Mouse (Mus musculus) liver (tissue): ENCODE results near the gene Hist2h2aa1.
"Not testable (repeated sequence)": the region's sequence is repeated elsewhere in the genome, so short reads cannot be mapped to it uniquely, and the experiment has no call there.

Experiments used
- DNase-seq: peaks from one replicate; pipeline ENCODE4 v3.0.0-alpha.2; 2020; ENCODE audit warnings: mixed read lengths

Hist2h2aa1 gene

GRCm38 (mm10) chr3:96230910-96231757 lies 14.2 kb upstream of the Hist2h2aa1 start:
- no peak for DNase-seq

- DNase-seq, result no peak
These were observed 13.6 kb upstream of the Hist2h2aa1 start for GRCm38 (mm10) chr3:96231758-96232120.

GRCm38 (mm10) chr3:96234914-96235313 lies 10.4 kb upstream of the Hist2h2aa1 start:
- DNase-seq, result no peak

DNA sequence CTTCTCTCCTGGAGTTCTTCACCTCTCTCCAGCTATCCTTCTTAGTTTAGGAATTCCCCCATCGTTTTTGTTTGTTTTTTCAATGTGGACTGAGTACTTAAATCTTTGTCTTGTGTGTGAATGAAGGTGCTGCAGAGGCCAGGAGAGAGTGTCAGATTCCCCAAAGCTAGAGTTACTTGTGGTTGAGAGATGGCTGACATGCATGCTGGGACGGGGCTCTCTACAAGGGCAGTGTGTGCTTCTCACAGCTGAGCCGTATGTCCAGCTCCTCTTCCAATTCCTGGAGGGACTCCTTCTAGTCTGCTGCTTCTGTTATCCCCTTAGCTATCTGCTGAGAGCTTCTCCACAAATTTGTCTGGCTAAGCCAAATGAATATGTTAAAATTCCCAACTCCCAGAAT lies 9.5 kb upstream of the Hist2h2aa1 start:
- DNase-seq, result no peak

GRCm38 (mm10) chr3:96236834-96237334 lies 8.4 kb upstream of the Hist2h2aa1 start:
- DNase-seq, result no peak

GRCm38 (mm10) chr3:96237335-96237903 lies 7.9 kb upstream of the Hist2h2aa1 start:
- DNase-seq, result peak; percentile 33

GRCm38 (mm10) chr3:96237904-96238511 lies 7.3 kb upstream of the Hist2h2aa1 start:
- peak; percentile 40 for DNase-seq

GRCm38 (mm10) chr3:96238954-96239793 lies 6.1 kb upstream of the Hist2h2aa1 start, which contains the start of gene Hist2h3c2:
Hist2h3c2 (minus strand) TSS chr3:96239127.
- not testable (repeated sequence) for DNase-seq

DNA sequence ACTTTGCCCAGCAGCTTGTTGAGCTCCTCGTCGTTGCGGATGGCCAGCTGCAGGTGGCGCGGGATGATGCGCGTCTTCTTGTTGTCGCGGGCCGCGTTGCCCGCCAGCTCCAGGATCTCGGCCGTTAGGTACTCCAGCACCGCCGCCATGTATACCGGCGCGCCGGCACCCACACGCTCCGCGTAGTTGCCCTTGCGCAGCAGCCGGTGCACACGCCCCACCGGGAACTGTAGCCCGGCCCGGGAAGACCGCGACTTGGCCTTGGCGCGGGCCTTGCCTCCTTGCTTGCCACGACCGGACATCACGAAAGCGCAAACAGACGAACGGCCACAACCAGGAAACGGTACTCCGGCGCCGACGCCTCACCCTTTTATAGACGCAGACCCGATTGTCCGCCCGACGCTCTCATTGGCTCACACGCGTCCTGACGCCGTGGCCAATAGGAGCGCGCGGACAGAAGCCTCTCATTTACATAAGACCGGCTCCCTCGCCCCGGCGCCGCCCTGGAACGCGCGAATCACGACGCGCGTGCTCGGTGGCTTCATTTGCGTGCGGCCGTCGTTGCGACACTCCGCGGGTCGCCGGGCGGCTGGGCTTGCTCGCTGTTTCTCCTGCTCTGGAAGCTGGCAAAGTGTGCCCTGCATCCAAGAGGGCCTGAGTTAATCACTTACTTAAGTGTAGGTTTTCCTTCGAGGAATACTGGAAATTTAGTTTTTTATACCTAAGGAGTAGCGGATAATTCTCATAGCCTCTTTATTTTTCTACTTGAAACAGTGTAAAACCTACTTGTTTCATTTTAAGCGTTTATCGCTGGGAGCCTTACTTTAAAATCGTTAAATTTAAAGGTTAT lies 5.1 kb upstream of the Hist2h2aa1 start, which contains the start of gene Hist2h2aa2:
TSS of gene Hist2h2aa2 (minus strand) at position 328 of the 850 bp plus-strand sequence.
- peak; percentile 81 for DNase-seq

DNA sequence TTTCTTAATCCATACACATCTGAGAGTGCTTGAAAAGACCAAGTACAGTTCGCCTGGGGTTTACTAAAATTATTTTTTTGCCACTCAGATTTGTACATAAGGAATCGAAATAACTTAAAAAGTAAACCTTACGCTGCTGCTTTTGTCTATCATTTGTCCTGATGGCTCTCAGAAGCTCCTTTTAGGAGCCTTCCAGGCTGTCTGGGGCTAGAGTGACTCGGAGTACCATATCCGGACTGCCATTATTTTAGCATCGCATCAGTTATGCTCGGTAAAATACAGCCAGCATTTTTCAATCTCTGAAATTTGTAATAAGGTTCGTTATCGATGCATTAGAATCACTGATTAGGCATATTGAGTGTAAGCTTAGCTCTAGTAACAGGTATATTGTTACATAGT lies 4.5 kb upstream of the Hist2h2aa1 start:
- no peak for DNase-seq

- DNase-seq, result peak; percentile 44
These were observed 1.2 kb upstream of the Hist2h2aa1 start for GRCm38 (mm10) chr3:96243921-96244572.

DNA sequence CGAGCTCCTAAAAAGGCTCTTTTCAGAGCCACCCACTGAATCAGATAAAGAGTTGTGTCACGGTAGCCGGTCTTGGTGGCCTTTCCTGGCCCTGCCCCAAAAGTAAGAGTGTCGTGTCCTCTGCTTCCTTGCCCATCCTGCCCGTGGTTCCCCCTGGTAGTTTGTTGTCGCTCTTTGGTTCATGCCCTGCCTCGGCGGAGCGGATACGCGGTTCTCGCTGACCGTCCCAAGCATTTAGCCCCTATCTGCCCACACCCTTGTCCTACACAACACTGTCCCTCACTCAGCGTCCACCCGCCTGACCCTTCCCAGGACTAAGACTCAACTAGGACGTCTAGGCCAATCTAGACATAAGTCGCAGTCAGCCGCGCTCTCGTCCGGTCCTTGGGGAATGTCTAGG lies 721 bp downstream of the Hist2h2aa1 start:
- DNase-seq, result not testable (repeated sequence)

GRCm38 (mm10) chr3:96246427-96246856 lies 1.1 kb downstream of the Hist2h2aa1 start, which contains the start of gene Hist2h3c1:
Hist2h3c1 (plus strand) TSS chr3:96246685.
- DNase-seq, result not testable (repeated sequence)

DNA sequence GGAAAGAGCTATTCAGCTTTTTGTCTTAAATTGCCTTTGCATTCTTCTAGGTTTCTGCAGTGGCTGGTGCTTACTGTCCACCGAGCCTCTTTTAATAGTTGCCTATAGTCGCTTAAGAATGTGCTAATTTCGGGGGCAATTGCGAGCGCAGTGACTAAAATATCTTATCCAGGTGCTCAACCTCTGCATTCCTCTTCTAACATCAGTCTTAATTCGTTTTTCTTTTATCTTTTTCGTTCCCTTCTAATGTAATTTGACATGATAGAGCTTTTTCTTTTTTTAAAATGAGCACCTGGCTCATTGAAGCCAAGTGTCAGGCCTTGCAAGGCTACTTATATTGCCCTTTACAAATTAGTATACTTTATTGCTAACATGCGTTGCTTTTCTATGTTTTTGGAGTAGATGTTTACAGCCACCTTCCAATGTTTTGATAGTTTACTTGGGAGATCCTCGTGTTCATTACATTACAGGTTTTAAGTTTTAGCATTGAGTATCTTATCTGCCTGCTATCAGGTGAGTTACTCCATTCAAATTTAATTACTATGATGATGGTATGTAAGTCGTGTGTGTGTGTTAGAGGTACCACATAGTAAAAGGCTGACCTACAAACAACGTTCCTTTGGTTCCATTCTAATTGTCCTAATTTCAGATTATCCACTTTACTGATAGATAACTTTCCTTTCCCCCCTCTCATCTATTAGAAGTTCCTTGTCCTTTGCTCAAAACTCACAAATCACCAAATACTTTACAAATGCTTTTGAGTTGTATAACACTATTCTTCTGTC lies 2.3 kb downstream of the Hist2h2aa1 start:
- peak; percentile 38 for DNase-seq

- no peak for DNase-seq
These were observed 3.1 kb downstream of the Hist2h2aa1 start for GRCm38 (mm10) chr3:96248141-96249033.

GRCm38 (mm10) chr3:96249034-96249345 lies 3.7 kb downstream of the Hist2h2aa1 start:
- DNase-seq, result no peak

DNA sequence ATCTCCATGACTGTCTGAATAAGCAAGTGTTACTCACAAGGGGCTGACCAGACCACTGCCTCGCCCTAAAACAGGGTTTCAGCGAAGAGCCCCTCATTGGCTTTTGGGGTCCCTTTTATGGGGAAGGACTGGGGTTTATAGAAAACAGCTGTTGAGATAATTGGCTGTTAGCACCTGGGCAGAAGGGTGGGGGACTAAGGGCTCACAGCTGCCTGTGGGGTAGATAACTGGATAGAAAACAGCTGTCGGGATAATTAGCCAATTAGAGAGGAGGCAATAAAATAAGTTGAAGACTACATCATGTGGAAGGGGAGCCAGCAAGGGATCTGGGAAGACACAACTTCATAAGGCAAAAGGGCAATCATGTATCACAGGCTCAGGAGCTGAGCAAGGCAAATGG lies 5.6 kb downstream of the Hist2h2aa1 start:
- DNase-seq, result no peak

GRCm38 (mm10) chr3:96251787-96252186 lies 6.5 kb downstream of the Hist2h2aa1 start:
- DNase-seq, result no peak
